Mouse (Mus musculus): ENCODE measurements around the gene Ccpg1os.

Gene Ccpg1os

GRCm38 (mm10) chr9:72987703-72988102, 2.5 kb upstream of the Ccpg1os start:
- DNase-seq (ENCODE audit: low read depth, low spot score): peak; percentile 56

- peak; percentile 36 for DNase-seq (ENCODE audit: low read depth, low spot score)
These were observed 2.1 kb downstream of the Ccpg1os start for GRCm38 (mm10) chr9:72983066-72983465.

- DNase-seq (ENCODE audit: low read depth, low spot score): no peak
These were observed 9.9 kb downstream of the Ccpg1os start for GRCm38 (mm10) chr9:72975242-72975641.

GRCm38 (mm10) chr9:72974734-72975133, 10.4 kb downstream of the Ccpg1os start:
- no peak for DNase-seq (ENCODE audit: low read depth, low spot score)

- DNase-seq (ENCODE audit: low read depth, low spot score): no peak
These were observed 12.2 kb downstream of the Ccpg1os start for GRCm38 (mm10) chr9:72972984-72973383.

GRCm38 (mm10) chr9:72972435-72972834, 12.7 kb downstream of the Ccpg1os start:
- no peak for DNase-seq (ENCODE audit: low read depth, low spot score)

- DNase-seq (ENCODE audit: low read depth, low spot score): peak; percentile 28
These were observed 15.3 kb downstream of the Ccpg1os start for GRCm38 (mm10) chr9:72969874-72970273.

GRCm38 (mm10) chr9:72968349-72969061, 16.7 kb downstream of the Ccpg1os start:
- DNase-seq (ENCODE audit: low read depth, low spot score): peak; percentile 77

GRCm38 (mm10) chr9:72961959-72962358, 23.2 kb downstream of the Ccpg1os start:
- no peak for DNase-seq (ENCODE audit: low read depth, low spot score)

GRCm38 (mm10) chr9:72961346-72961745, 23.8 kb downstream of the Ccpg1os start:
- no peak for DNase-seq (ENCODE audit: low read depth, low spot score)

GRCm38 (mm10) chr9:72958521-72959450, 26.4 kb downstream of the Ccpg1os start, which contains the start of the genes Dyx1c1 and Gm44503:
TSS of gene Dyx1c1 (plus strand) at chr9:72958785.
TSS of gene Gm44503 (plus strand) at chr9:72958852.
- DNase-seq (ENCODE audit: low read depth, low spot score): peak; percentile 85

- DNase-seq (ENCODE audit: low read depth, low spot score): peak; percentile 64
These were observed 29.6 kb downstream of the Ccpg1os start for GRCm38 (mm10) chr9:72955546-72955945.

GRCm38 (mm10) chr9:72954746-72955145, 30.4 kb downstream of the Ccpg1os start:
- peak; percentile 33 for DNase-seq (ENCODE audit: low read depth, low spot score)

- no peak for DNase-seq (ENCODE audit: low read depth, low spot score)
These were observed 35.6 kb downstream of the Ccpg1os start for GRCm38 (mm10) chr9:72949572-72949971.

GRCm38 (mm10) chr9:72947010-72947409, 38.2 kb downstream of the Ccpg1os start:
- DNase-seq (ENCODE audit: low read depth, low spot score): no peak

GRCm38 (mm10) chr9:72944286-72944685, 40.9 kb downstream of the Ccpg1os start:
- no peak for DNase-seq (ENCODE audit: low read depth, low spot score)

- DNase-seq (ENCODE audit: low read depth, low spot score): peak; percentile 47
These were observed 41.8 kb downstream of the Ccpg1os start for GRCm38 (mm10) chr9:72943424-72943823.

- no peak for DNase-seq (ENCODE audit: low read depth, low spot score)
These were observed 48.9 kb downstream of the Ccpg1os start for GRCm38 (mm10) chr9:72936301-72936700.

GRCm38 (mm10) chr9:72935309-72935708, 49.9 kb downstream of the Ccpg1os start:
- no peak for DNase-seq (ENCODE audit: low read depth, low spot score)

GRCm38 (mm10) chr9:72931166-72931790, 53.9 kb downstream of the Ccpg1os start:
- no peak for DNase-seq (ENCODE audit: low read depth, low spot score)
